Mouse (Mus musculus) layer of hippocampus, postnatal 25 days (tissue): ENCODE measurements at regions not wholly inside any gene's neighbourhood (a gene's known extent, or its start where the extent isn't known, plus 50 kb on each side); places are given as distances from the start of the nearest gene placed in this dataset.

ENCODE experiments used
- DNase-seq, 2 experiments: peaks; one replicate each; pipeline ENCODE4 v3.0.0; 2022; ENCODE audit warnings: mixed read lengths in 2 of 2, low spot score in 1 of 2; ENCODE audit errors: extremely low spot score in 1 of 2

DNA sequence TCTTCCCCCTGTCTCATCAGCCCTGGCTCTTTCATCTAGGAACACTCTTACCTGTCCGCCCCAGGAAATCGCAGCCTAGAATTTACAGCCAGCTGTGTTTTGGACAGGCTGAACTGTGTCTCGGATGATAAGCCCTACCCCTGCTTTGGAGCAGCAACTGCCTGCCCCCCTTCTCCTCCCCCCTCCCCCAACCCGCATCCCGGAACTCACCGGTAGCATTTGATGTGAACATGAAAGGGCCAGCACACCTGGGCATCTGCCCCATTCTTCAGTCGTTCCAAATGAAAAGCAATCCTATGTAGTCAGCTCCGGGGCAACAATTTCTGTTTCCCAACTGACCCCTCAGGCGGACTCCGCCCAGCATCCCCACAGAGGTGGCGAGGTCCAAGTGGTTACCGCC is 130.1 kb upstream of the Ctnnb1 start:
- no peak for DNase-seq

DNA sequence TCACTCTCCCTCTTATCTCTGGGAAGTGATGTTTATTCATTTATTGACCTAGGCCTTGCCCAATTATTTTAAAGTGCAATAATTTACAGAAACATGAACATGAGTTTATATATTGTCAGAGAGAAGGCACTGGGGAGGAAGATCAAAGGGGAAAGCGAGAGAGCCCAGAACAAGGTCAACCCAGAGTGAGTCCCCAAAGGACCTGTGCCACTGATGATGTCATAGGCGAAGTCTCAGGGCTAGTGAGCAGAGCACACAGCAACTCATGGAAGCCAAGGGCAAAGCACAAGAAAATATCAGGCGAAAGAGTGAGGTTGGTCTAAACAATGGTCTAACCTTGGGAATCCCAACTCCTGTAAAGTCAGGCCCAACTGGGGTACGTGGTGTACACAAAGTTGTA is 126.4 kb upstream of the Ctnnb1 start:
- no peak for DNase-seq

- no peak for DNase-seq
Measured at GRCm38 (mm10) chr9:120804760-120805294, 124.2 kb upstream of the Ctnnb1 start.

DNA sequence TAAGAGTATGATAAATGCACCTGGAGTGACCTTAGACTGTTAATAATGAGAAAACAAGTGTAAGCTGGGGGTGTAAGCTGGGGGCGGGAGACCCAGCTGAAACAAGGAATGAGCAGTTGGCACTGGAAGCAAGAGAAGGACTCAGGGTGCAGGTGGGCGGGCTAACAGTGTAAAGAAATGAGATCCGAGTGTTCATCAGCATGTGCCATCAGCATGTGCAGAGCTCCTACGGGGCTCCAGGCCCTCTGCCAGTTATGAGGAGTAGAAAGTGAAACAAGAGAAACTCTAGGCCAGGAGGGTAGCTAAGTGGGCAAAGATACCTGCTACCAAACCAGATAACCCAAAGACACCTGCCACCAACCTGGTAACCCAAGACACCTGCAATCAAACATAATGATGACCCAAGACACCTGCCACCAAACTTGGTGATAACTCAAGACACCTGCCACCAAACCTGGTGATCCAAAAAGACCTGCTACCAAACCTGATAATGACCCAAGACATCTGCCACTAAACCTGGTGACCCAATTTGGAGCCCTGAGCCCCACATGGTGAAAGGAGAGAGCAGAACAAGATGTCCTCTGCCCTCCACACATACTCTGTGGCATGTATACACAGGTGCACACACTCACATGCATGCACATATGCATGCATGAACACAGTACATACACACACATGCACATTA is 120.1 kb upstream of the Ctnnb1 start:
- DNase-seq, result no peak

DNA sequence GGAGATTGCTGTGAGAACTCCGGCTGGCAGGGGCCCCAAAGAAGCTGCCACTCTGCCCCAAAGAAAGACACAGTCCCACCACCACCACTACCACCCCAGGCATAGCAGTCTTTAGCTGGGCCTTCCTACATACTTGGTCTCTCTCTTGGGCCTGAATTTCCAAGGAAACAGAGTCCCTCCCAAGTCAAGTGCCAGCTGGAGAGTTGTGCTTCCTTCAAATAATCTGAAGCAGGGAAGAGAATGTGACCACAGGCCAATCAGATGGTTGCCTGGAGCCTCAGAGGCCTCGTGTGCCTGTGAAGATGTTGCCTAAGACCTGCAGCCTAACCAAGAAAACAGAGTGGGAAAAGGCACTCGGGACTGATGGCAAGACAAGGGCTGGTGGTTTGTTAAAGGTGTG is 117.5 kb upstream of the Ctnnb1 start:
- no peak for DNase-seq

GRCm38 (mm10) chr9:120812667-120813210 is 116.3 kb upstream of the Ctnnb1 start:
- no peak for DNase-seq

DNA sequence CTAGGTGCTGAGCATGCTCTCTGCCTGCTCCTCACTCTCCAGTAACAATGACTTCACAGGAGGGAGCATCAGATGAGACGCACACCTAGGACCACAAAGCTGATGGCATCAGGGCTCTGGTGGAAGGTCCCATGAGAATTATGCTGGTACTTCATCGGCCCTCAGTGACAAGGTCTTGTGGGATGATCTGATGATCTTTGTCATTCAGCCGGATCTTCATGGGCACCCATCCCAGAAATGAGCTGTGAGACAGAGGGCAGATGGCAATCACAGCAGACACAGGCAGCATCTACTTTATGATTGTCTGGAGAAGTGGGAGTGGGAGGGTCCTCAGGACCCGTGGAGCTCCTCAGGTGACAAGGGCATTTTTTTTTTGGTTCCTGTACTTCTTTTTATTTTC is 114.7 kb upstream of the Ctnnb1 start:
- DNase-seq, result no peak

DNA sequence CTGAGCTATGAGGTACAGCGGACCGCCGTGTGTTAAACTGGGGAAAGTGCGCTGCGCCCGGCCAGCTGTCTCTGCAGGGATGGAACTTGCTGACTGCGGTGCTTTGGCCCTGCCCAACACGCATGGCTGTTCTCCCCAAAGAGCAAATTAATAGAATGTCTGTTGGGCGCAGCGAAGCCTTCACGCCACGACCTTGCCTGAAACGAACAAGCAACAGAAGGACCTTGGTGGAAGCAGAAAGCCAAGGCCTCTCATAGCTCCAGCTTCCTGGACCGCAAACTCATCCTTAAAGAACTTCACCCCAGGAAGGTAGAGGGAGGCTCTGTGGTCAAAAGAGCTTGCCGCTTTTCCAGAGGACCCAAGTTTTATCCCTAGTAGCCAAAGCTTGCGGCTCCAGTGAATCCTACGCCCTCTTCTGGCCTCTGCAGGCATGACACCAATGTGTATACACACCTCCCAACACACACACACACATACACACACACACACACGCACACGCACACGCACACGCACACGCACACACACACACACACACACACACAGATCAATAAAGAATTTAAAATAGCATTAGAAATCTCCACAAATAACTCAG is 110.2 kb upstream of the Ctnnb1 start:
- no peak for DNase-seq

DNA sequence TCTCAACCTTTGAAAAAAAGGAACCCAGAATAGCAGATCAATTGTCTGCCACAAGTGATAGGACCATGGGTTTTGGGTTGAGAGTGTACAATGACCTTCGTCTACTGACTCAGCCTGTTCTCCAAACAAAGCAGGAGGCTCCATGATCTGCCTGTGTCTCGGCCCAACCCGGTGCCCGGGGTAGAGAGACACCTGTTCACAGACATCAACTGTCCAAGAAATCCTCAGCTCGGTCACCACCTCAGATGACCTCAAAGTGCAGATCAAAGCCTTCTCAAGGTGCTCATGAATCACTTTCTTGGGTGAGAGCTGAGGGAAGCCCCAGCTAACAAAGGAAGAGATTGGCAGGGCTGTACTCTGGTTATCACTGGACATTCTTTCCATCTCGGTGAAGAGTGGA is 108.1 kb upstream of the Ctnnb1 start:
- no peak for DNase-seq

DNA sequence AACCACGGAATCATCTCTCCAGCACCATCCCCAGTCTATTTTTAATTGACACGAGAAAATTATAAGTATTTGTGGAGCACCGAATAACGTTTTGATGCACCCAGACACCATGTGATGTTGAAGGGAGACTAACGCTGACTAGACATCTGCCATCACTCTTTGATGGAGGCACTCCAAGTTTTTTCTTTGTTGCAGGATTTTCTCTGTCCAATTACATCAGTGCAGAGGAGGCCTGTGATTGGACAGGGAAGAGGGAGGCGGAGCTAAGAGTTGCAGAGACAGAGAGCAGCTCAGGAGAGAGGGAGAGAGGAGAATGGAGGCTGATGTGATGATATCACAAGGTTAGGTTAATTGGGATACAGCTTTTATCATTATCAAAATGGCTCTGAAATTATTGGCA is 105.6 kb upstream of the Ctnnb1 start:
- no peak for DNase-seq

DNA sequence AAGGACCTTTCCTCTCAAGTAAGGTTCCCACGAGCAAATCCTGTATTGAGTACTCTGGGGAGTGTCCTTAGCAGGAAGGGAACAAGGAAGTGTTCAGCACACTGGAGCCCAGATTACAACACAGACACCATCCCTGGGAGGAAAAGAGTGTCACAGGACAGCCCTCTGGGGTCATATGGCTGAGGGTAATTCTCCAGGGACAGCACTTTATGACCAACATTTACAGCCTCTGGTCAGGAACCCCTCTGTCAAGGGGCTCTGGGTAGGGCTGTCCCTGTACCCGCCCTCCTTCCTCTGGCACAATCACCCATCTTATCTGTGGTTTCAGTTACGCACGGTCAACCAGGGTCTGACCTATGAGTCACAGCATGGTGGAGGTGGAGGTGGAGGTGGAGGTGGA is 102.8 kb upstream of the Ctnnb1 start:
- no peak for DNase-seq

GRCm38 (mm10) chr9:120830526-120830925 is 98.5 kb upstream of the Ctnnb1 start:
- DNase-seq, result peak in 1 of 2 experiments; percentile 40

DNA sequence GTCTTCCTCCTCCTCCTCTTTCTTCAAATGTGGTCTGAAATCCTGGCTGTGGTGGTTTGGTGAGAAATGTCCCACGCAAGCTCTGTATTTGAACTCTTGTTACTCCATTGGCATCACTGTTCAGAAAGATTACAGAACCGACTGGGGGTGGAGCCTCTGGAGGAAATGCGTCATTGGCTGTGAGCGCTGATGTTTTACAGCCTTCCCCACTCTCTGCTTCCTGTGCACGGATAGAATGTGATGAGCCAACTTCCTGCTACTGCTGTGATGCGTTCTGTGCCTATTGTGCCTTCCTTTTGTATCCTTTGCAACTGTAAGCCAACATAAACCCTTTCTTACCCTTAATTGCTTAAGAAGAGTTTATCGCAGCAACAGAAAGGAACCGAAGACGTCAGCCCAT is 94.8 kb upstream of the Ctnnb1 start:
- no peak for DNase-seq

- DNase-seq, result no peak
Measured at GRCm38 (mm10) chr9:120835621-120836020, 93.4 kb upstream of the Ctnnb1 start.

GRCm38 (mm10) chr9:120837431-120838150 is 91.4 kb upstream of the Ctnnb1 start:
- DNase-seq, result no peak

DNA sequence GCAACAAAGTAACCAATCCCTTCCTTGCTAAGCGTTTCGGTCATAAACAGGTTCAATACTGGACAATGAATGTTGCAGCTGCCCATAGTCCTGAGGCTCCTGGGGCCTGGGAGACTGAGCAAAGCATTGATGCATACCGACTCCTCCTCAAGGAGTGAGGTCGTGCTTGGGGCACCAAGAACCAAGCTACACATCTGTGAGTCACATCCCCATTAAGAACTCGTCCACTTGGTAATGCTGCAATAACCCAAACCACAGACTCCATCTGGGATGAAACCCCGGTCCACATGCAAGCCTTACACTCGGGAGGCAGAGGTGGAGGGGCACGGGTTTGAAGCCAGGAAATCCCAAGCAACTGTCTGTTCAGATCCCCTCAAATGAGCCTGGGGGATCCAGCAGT is 85.3 kb upstream of the Ctnnb1 start:
- DNase-seq, result no peak

- no peak for DNase-seq
Measured at GRCm38 (mm10) chr9:120845538-120845937, 83.5 kb upstream of the Ctnnb1 start.

DNA sequence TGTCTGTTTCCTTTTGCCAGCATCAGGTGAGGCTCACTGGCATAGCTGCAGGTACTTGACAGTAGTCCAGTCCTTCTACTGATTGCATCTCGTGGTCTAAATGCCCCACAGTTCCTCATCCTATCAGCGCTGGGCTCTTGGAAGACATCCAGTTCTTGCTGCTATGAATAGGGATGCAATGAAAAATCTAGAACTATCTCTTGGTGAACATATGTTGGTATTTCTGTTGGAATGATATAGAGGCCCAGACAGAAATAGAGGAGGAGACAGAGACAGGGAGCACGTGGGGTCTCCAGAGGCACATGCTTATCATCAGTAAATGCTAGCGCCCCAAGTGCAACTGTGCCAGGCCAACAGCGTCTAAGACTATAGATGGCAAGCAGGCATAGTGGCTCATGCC is 81.4 kb upstream of the Ctnnb1 start:
- no peak for DNase-seq

GRCm38 (mm10) chr9:120848962-120849361 is 80.1 kb upstream of the Ctnnb1 start:
- no peak for DNase-seq

DNA sequence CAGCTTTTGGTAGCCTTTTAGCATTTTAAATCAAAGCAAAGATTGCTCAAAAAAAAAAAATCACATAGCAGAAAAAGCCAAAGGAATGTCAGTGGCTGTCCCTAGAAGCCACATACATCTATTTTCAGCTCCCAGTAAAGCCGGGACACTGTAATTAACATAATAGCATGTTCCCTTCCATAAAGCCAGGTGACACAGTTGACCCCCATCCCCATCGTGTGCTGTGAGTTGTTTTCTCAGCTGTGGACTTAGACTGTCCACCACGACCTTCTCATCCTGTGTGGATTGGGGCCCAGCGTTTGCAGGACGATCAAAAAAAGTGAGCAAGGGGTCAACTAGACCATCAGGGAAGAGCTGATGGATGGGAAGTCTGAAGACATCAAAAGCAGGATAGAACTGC is 78.9 kb upstream of the Ctnnb1 start:
- no peak for DNase-seq

GRCm38 (mm10) chr9:120851914-120852313 is 77.1 kb upstream of the Ctnnb1 start:
- DNase-seq, result peak in 1 of 2 experiments; percentile 27
